Mouse (Mus musculus) lung, adult 2 months (tissue): Measurements from ENCODE around the gene Gemin8.

Experiments used
- CTCF ChIP-seq: fragments of 200-500 bp; IDR thresholded peaks from 2 replicates; pipeline ENCODE4 v1.5.1; 2011; ENCODE audit warnings: mild to moderate bottlenecking, low read length, control low read depth; ENCODE audit not compliant: insufficient read depth
- POLR2A ChIP-seq: fragments of 200-500 bp; IDR thresholded peaks from 2 replicates; pipeline ENCODE4 v1.6.1; 2011; ENCODE audit warnings: low read depth, mild to moderate bottlenecking, control low read depth, low read length, borderline replicate concordance; ENCODE audit errors: extremely low read depth

- TF ChIP-seq POLR2A (no peak), CTCF (no peak)
Measured at GRCm38 (mm10) chrX:166238831-166239460, 68.7 kb downstream of the Gemin8 start, which contains the start of gene Gpm6b.
